Mouse (Mus musculus) gastrocnemius, postnatal 4 days (tissue): ENCODE data around the gene Lrba. TPM values are rescaled to one million over a fixed set of nuclear protein-coding genes. Genes with fewer than 3 reads are reported as not detected.

ENCODE experiments used
- DNase-seq, 2 experiments: peaks; one replicate each; pipeline ENCODE4 v3.0.0; 2021 to 2022; ENCODE audit warnings: low spot score in 2 of 2, mixed read lengths in 2 of 2
- total RNA-seq, 2 experiments: library from RNA; stranded (reverse); gene quantifications; 2 replicates each; pipeline ENCODE4 v1.2.3; 2021

Gene Lrba
- total RNA-seq, 2 experiments from 2014 or later, result 28.7 to 29.7 TPM

DNA sequence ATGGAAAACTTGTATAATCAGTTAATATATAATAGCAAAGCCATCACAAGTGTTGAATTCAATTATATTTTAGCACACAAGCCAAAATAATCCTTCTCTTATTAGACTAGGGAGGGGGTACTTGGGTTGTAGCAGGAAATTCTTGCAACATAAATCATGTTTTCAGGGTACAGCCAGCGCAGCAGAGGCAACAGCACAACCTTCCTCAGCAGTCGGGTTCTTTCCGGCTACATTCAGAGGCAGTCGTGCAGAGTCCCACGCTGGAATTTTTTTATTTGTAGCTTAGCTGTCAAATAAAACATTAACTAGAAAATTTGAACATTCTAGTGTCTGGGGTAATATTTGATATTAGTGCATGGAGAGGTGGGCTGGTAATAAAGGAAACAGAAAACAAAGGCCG lies 529.7 kb downstream of the Lrba start:
- no peak for DNase-seq

- no peak for DNase-seq
These were observed 530.4 kb downstream of the Lrba start for GRCm38 (mm10) chr3:86754595-86755557.

DNA sequence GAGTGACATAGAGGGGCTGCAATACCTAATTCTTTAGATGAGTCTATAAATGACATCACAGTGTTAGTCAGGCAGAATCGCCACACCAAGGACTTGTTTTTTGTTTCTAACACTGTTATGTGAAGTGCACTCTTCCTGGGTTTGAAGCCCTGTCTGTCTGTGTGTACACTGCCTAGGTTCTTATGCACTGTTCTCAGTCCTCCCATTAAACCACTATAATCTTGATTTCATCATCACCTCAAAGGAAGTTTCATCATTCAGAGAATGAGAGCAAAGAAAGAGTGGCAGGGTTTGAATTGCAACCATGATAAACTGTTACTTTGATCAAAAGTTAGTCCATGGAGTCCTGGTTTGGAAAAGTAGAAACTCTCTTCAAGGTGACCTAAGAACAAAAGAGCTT lies 532.1 kb downstream of the Lrba start:
- no peak for DNase-seq

DNA sequence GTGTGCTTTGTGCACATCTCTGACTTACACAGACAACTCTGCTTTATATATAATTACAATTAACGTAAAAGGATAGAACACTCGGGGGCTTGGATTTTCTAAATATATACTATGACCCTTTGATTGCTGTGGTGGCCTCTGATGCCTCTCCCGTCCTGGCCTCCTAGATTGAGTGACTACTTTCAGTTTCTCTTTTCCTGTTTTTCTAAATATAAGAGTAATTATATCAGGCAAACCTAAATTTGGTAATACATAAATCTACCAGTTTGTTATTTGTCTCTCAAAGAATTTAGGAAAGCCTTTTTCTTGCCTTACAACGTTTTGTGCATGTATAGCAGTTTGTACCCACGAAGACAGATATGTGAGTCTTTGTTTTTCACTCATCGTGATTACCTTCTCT lies 534.2 kb downstream of the Lrba start:
- DNase-seq, result no peak

DNA sequence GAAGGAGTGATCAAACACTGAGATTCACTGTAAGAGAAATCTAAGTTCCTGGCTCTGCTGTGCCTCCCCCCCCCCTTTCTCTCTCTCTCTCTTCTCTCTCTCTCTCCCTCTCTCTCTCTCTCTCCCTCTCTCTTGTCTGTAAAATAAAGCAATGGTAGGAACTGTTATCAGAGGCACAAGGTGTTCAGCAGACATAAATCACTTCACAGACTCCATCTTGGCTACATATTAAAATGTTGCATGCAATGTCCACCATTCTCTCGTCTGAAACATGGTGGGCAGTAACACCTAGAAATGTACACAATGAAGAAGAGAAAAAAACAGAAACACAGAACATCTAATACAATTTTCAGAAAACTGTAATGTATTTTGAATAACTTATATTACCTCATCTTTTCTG lies 534.9 kb downstream of the Lrba start:
- DNase-seq, result no peak

GRCm38 (mm10) chr3:86759834-86760233 lies 535.4 kb downstream of the Lrba start:
- no peak for DNase-seq

- no peak for DNase-seq
These were observed 536.0 kb downstream of the Lrba start for GRCm38 (mm10) chr3:86760474-86760873.

DNA sequence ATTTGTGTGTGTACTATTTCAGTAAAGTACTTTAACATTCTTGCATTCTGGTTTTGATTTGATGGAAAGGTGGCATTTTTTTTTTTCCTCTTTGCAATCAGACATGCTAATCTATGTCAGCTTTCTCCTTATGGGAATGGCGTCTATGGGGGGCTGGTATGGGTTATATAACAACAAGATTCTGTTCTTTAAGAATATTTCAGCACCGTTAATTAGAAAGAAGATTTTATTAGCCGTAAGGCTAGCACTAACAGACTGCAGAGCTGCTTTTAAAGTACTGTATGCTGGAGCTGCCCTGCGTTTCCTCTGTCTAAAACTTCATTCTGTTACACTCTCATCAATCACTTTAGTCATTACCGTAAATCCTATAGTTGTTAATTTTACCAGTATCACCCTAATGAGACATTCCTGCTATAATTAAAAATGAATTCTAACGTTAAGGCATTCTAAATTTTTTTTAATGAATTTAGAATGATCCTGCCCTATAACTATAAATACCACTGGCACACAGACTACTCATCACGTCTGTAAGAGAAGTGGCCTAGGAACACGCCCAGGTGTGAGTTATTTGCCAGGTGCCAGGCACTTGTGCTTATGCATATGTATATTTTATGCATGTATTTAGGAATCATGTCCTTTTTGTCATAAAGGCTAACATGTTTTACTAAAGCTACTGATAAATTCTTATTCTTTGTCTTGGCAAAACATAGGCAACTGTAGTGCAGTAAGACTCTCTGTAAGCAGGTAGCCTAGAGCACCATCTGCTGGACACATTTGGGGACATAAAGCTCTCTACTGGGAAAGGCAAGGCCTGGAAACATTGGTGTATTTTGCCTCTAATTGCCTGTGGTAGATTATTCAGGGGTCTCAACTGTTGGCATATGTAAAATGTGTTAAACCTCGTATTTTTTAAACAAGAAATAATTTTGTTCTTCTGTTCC lies 536.9 kb downstream of the Lrba start:
- peak in 1 of 2 experiments; percentile 53 for DNase-seq

DNA sequence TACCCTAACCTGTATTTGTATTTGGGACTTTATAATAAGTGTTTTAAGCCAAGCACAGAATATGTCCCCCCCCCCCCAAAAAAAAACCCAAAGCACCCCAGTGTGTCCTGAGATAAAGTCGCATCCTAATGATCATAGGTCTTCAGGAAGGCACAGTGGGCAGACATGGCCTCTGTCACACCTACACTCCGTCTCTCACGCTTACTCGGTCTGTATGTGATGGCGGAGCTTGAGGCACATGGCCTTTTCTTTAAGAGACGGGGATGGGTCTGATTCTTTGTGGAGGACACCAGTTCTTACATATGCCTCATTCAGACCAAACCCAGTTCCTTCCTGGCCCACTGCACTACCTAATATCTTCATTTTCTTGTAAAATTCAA lies 537.5 kb downstream of the Lrba start:
- no peak for DNase-seq

- DNase-seq, result no peak
These were observed 538.0 kb downstream of the Lrba start for GRCm38 (mm10) chr3:86762456-86762855.

- no peak for DNase-seq
These were observed 544.1 kb downstream of the Lrba start for GRCm38 (mm10) chr3:86768553-86768952.

GRCm38 (mm10) chr3:86768969-86769368 lies 544.5 kb downstream of the Lrba start:
- no peak for DNase-seq

GRCm38 (mm10) chr3:86774566-86775443 lies 550.3 kb downstream of the Lrba start:
- no peak for DNase-seq

DNA sequence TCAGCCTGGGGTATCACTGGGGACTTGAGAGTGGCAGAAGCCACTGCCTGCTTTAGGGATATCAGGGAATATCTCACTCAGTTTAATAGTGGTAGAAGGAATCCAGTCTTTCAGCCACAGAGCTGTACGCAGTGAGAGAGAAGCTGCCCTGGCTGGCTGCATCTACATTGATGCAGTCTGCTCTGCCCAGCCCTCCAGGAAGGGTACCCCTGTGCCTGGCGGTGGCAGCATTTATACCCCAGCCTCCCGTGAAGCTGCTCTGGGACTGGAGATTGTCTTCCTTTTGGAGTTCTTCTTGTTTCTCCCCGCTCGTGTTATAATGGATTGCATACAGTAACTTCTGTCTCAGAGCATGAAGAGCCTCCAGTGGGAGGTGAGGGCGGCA lies 551.0 kb downstream of the Lrba start:
- no peak for DNase-seq

GRCm38 (mm10) chr3:86779704-86780103 lies 555.2 kb downstream of the Lrba start:
- no peak for DNase-seq

GRCm38 (mm10) chr3:86784051-86784450 lies 559.6 kb downstream of the Lrba start:
- no peak for DNase-seq

- no peak for DNase-seq
These were observed 560.5 kb downstream of the Lrba start for GRCm38 (mm10) chr3:86784930-86785329.

GRCm38 (mm10) chr3:86786280-86786679 lies 561.8 kb downstream of the Lrba start:
- DNase-seq, result no peak

DNA sequence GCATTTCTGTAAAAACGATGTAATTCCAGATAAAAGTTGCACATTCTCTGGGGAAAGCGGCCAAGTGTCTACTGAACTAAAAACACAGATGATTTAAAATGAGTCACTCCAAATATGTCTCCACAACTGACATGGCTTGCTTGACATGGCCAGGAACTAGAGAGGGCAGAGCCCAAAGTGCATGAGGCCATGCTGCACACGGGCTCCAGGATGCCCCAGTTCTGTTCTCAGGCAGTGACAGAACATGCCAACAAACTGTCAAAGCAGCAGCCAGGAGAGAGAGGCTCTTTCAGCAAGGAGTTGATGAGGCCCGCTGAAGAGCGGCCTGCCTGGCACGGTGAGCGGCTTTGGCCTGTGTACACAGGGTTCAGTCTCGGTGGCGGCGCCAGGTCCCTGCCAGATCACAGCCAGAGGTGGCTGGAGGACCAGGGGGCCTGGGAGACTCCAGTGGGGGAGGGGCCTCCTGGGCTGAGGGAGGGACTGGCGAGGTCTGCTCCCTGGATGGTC lies 562.4 kb downstream of the Lrba start:
- DNase-seq, result peak; percentile 44 to 52

DNA sequence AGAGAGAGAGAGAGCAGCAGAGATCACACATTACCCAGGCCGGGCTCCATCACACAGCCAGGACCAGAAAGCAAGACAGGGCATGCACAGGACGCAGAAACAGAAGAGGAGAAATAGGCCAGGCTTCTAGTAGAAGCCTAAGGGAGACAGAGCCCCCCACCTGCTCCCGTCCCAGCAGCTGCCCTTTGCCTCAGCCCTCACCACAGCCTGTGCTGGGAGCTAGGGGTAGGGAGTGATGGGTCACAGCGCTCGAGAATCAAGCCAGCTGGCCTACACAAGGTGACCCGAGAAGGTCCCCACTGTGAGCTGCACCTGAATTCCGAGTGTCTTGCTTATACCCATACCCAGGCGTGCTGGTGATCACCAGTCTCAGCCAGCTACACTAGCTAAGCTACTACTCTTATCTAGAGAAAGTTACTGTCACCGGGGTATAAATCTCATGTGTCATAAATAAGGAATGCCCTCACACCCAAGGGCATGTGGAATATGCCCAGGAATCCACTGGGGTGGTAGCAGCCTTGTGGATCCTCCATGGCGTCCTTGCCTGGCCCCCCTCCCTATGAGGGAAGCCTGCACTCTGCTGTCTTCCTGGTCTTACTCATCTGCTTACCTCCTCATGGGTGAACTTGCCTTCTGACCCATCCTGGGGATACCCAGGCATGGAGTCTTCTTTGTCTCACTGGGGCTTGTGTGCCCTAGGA lies 563.1 kb downstream of the Lrba start:
- no peak for DNase-seq
